Mouse (Mus musculus) spleen, postnatal 14 days (tissue): ENCODE results near the gene Ctla2a.
"Not testable (repeated sequence)": the region's sequence is repeated elsewhere in the genome, so short reads cannot be mapped to it uniquely, and the experiment has no call there.

Experiments used
- DNase-seq, 2 experiments: peaks; one replicate each; pipeline ENCODE4 v3.0.0; 2021 to 2022; ENCODE audit warnings: low spot score in 2 of 2

Ctla2a gene

DNA sequence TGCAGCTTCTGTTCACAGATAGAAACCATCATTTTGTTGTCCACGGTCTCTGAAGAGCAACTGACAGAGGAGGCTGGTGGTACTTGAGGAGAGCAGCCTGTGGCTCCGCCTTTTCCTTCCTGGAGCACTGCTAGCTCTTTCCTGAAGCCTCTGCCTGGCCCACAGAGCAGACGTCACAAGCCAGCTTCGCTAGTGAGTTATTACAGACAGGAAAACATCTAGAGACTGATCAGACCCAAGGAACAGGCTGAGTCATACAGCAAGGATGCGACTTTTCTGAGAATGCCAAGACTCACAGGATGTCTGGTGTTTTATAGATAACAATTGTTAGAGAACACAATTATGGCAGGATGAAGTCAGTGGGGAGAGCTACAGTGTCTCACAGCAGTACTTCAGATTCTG lies at the start of gene Ctla2a, which contains the start of gene Gm49391:
TSS of gene Ctla2a (minus strand) at position 126 of the 402 bp plus-strand sequence.
TSS of gene Gm49391 (minus strand) at position 72 of the 402 bp plus-strand sequence.
- no peak for DNase-seq

GRCm38 (mm10) chr13:60972319-60972718 lies 35.9 kb upstream of the Ctla2a start:
- not testable (repeated sequence) for DNase-seq

- DNase-seq = not testable (repeated sequence)
Measured at GRCm38 (mm10) chr13:60963985-60964384, 27.6 kb upstream of the Ctla2a start.

DNA sequence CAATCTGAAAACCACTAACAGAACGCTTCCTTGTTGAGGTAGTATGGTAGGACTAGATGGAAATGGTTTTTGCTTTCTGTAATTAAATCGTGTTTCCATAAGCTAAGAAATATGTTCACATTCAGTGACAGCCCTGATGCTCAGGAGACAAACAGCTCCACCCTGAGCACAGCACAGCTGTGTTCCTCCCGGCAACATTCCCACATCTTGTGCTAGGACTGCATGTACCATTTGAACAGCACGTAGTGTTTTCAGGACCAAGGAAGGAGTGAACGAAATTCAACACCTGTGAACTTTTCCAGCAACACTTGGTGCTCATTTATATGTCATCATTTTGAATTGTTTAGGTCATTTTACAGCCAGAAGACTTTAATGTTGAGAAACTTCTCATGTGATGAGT lies 25.3 kb upstream of the Ctla2a start:
- no peak for DNase-seq

- not testable (repeated sequence) for DNase-seq
Measured at GRCm38 (mm10) chr13:60941884-60942283, 5.5 kb upstream of the Ctla2a start, which contains the start of gene Tpbpa. Gene Tpbpa (minus strand): TSS chr13:60941984.

- not testable (repeated sequence) for DNase-seq
Measured at GRCm38 (mm10) chr13:60935490-60935889, 935 bp downstream of the Ctla2a start, which contains the start of gene Gm49393. Gene Gm49393 (minus strand): TSS chr13:60935590.

- DNase-seq = not testable (repeated sequence)
Measured at GRCm38 (mm10) chr13:60904780-60905179, 31.6 kb downstream of the Ctla2a start, which contains the start of gene Tpbpb. Gene Tpbpb (minus strand): TSS chr13:60904880.

- DNase-seq = no peak
Measured at GRCm38 (mm10) chr13:60897328-60897727, 39.1 kb downstream of the Ctla2a start, which contains the start of gene Ctla2b. Gene Ctla2b (minus strand): TSS chr13:60897447.

GRCm38 (mm10) chr13:60896794-60897193 lies 39.6 kb downstream of the Ctla2a start, which contains the start of gene Gm49392:
Gene Gm49392 (minus strand): TSS chr13:60896894.
- not testable (repeated sequence) for DNase-seq

- no peak for DNase-seq
Measured at GRCm38 (mm10) chr13:60895406-60896160, 40.8 kb downstream of the Ctla2a start.

GRCm38 (mm10) chr13:60892301-60892700 lies 44.1 kb downstream of the Ctla2a start:
- no peak for DNase-seq
